Mouse (Mus musculus) kidney, embryonic 14.5 days (tissue): Measurements from ENCODE around the gene Smim15. TPM values are rescaled to one million over a fixed set of nuclear protein-coding genes. Genes with fewer than 3 reads are reported as not detected.

ENCODE experiments used
- polyA plus RNA-seq: library from polyadenylated mRNA; unstranded; fragments of >200 nt; fragmentation: Nextera tagmentation; extraction: Ambion mirVana; gene quantifications from 2 replicates; pipeline ENCODE4 v1.2.1, GENCODE M21; 2014

Smim15 gene
- polyA plus RNA-seq, 1 experiment from 2014 or later = 82.1 TPM

Other genes with a start within 250 kb of the Smim15 start
- 80.4 and 113 TPM in 2 replicates for gene Ndufaf2, start 114.2 kb downstream of the Smim15 start, polyA plus RNA-seq
- 20.0 and 20.4 TPM in 2 replicates for gene Ercc8, start 114.3 kb downstream of the Smim15 start, polyA plus RNA-seq
- 7.3 and 14.3 TPM in 2 replicates for gene Elovl7, start 170.0 kb downstream of the Smim15 start, polyA plus RNA-seq